Mouse (Mus musculus) 3T3-L1 (cell line): ENCODE measurements around the gene Zbtb11.

Experiments
- DNase-seq: peaks from one replicate; pipeline ENCODE4 v3.0.0-alpha.2; 2015; ENCODE audit warnings: low read depth, low spot score

Zbtb11 gene

DNA sequence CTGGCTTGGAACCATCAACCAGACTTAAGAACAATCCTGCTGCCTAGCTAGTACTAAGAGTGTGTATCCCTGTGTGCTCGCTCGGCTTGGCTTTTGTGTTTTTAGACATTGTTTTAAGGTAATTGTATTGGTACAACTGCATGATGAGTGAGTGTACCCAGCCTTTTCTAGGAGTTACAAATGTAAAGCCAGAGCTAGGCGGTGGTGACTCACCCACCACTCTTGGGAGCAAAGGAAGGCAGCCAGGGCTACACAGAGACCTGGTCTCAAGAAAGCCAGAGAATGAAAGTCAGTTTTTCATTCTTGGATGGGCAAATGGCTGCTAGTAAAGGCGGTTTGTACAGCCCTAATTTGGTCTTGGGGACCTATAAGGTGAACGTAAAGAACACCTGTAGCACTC is 3.3 kb upstream of the Zbtb11 start:
- DNase-seq: peak; percentile 67

DNA sequence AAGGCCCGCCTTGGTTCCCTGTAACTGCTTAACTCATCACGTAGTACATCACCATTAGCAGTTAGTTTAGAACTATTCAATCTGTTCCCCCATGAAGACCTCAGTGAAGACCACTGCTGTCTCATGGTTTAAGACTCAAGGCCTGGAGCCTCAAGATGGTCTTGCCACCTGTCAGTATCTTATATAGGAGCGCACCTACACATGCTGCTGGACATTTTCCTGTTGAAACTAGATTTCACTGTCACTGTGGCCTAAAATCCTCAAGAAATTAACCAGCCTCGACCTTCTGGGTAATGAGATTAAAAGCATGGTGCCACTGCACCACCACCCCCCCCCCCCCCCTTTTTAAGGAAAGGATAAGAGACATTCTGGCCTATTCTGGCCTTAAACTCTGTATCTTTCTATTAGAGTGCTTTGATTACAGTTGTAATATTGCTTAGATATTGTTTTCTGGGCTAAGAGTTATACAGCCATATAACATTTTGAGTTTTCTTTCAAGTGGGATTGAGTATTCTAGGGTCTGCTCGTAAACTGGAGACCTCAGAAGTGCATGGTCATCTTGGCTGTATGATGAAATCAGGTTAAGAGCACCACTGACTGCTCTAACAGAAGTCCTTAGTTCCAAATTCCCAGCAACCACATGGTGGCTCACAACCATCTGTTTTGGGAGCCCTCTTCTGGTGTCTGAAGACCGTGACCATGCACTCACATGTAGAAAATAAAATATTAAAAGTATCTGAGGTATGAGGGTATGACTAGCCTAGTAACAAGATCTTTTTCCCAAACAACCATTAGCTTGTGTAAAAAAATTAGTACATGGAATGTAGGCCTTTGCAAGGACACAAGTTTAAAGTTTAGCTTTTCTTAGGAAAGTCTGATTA is 1.7 kb upstream of the Zbtb11 start:
- peak; percentile 82 for DNase-seq

GRCm38 (mm10) chr16:55972626-55973201 is 969 bp upstream of the Zbtb11 start:
- DNase-seq: no peak

- peak; percentile 85 for DNase-seq
These were observed 696 bp downstream of the Zbtb11 start for GRCm38 (mm10) chr16:55974256-55974902.

DNA sequence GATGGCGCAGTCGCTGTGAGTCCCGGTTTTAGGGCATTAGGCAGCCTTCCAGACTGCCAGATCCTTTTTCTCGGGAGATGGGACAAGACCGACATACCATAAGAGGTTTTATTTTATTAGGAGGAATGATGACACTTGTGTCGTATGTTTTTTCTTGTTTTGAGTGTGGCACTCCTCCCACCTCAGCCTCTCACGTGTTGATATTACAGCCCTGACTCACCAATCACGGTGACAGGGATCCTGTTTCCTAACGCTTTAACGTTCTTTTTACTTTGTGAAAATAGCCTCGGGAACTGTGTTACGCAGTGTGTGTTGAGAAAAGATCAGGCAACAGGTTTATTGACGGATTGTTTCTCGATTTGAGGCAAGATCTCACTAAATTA is 1.2 kb downstream of the Zbtb11 start:
- DNase-seq: peak; percentile 92

DNA sequence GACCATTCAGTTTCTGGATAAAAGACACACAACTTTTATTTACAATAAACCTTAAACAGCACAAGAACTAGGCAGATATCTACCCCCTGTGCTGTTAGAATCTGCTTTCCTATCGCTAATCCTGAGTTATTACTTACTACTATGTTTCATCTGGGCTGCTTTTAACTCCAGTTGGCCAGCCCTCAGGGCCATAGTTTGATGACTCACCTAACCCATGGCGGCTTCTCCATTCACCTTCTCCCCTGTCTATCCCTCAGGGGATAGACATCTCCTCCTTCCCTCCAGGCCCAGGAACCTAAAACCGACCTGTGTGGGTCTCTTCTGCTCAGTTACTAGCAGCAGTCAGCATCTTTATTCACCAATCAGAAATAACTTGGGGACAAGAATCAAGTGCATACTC is 12.3 kb downstream of the Zbtb11 start:
- DNase-seq: peak; percentile 51

DNA sequence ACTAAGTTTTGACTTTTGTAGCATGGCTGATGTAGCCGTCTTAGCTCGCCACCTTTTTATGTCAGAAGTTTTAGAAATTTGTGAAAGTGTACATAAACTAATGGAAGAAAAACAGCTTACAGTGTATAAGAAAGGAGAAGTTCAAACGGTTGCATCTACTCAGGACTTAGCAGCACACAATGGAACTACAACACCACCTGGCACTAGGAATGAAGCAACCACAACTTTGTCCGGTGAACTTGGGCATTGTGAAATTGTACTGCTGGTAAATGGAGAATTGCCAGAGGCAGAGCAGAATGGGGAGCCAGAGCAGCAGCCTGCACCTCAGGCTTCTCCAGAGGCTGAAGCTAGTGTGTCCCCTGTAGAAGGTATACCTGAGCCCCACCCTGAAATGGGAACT is 16.6 kb downstream of the Zbtb11 start:
- DNase-seq: no peak

DNA sequence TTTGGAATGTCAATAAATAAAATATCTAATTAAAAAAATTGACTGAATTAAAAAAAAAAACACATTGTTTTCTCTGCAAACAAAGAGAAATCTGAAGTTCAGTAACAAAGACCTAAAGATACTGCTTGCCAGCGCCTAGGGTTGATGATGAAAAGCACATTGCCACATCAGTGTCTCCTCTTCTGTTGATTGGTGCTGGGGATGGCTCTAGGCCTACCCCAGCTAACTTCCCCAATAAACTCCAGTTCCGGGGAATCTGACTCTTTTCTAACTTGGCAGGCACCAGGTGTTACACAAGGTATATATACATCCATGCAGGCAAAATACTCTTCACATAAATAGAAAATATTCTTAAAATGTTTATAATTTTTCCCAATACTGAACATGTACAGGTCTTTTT is 20.6 kb downstream of the Zbtb11 start:
- no peak for DNase-seq

- no peak for DNase-seq
These were observed 33.1 kb downstream of the Zbtb11 start for GRCm38 (mm10) chr16:56006798-56007197.

GRCm38 (mm10) chr16:56008862-56009261 is 35.2 kb downstream of the Zbtb11 start:
- DNase-seq: no peak

GRCm38 (mm10) chr16:56012789-56013743 is 39.4 kb downstream of the Zbtb11 start:
- no peak for DNase-seq

GRCm38 (mm10) chr16:56014076-56014475 is 40.4 kb downstream of the Zbtb11 start:
- DNase-seq: no peak

GRCm38 (mm10) chr16:56019660-56020059 is 46.0 kb downstream of the Zbtb11 start:
- no peak for DNase-seq

GRCm38 (mm10) chr16:56027854-56028629 is 54.4 kb downstream of the Zbtb11 start:
- DNase-seq: no peak

GRCm38 (mm10) chr16:56028722-56029551 is 55.3 kb downstream of the Zbtb11 start:
- DNase-seq: peak; percentile 52

DNA sequence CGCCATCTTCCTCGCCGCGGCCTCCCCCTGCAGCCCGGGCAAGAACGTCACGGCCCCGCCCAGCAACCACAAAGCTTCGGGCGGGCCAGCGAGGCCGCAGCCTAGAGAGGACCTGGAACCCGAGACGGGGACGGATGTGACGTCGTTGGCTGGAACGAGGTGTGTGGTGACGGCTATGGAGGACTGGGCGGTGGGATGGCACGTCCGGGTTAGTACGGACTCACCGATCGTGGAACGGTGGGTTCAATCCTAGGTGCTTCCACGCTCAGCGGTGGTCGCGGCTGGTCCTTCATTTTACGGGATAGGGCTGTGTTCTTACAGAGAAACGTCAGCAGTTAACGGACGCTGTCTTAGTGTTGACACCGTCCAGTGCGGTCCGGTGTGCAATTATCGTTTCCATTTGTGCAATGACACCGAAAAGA is 56.0 kb downstream of the Zbtb11 start, which contains the start of gene Pcnp:
Gene Pcnp, minus strand, starts transcription at position 79 of the 422 bp plus-strand sequence.
- peak; percentile 99 for DNase-seq

DNA sequence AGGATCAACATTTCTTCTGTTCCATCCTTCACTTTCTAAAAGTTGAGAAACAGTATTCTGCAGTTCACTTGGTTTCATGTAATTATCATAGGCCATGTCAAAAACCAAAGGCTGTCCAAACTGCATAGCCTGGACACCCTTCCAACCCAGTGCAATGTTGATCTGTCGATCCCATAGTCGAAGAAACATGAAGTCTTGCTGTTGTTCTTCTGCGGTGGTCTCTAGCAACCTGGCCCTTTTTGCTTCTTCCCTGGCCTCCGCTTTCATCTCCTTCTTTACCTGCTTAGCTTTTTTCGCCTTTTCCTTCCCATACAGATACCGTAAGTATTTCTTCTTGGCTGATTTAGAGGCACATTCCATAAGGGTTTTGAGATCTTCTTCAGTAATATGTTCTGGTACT is 60.9 kb downstream of the Zbtb11 start:
- DNase-seq: no peak

- DNase-seq: peak; percentile 60
These were observed 62.8 kb downstream of the Zbtb11 start for GRCm38 (mm10) chr16:56036501-56036900.

DNA sequence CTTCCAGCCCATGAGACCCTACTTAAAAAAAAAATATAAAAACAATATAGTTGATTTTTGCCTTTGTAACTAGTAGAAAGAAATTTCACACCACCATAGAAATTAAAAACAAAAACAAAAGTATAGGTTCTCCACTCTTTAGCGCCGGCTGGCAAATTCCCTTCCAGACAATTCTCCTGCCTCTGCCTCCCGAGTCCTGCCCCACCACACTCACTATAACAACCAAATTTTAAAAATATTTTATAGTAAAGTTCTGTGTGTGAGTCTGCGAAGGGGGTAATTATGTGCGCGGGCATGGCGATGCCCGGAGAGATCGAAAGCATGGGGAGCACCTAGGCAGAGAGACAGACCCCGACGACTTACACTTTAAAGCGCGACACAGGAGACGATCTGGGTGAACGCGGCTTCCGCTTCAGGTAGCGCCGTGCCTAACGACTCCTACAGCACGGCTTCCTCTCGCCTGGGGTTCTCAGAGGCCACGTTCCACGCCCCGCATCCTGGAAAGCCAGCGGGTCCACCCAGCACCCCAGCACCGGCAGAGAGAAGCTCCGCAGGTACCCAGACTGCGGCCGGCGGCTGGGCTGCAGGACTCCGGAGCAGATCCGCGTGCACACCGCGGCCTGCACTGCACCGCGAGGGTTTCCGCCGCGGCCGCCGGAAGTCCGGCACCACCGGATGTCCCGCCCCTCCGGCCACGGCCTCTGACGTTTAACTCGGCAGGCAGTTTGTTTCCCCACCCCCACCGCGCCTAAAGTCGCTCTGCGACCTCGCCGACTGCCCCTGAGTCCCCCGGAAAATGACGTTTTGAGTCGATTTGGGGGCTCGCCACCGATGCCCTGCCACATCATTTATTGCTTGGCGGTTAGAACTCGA is 63.7 kb downstream of the Zbtb11 start, which contains the start of gene Trmt10c:
Gene Trmt10c, minus strand, starts transcription at position 682 of the 873 bp plus-strand sequence.
- peak; percentile 90 for DNase-seq
